Mouse (Mus musculus) small intestine, adult 10 weeks (tissue): ENCODE results near the gene 9130023H24Rik. TPM values are rescaled to one million over a fixed set of nuclear protein-coding genes. Genes with fewer than 3 reads are reported as not detected.

ENCODE experiments used
- polyA plus RNA-seq: library from polyadenylated mRNA; stranded (reverse); fragments of 350-450 nt; fragmentation: Illumina TruSeq; extraction: RNeasy Lipid Tissue Mini Kit (QIAGEN cat#74804); gene quantifications from one replicate; pipeline ENCODE4 v1.2.3, GENCODE M21; 2014; ENCODE audit warnings: low replicate concordance

9130023H24Rik gene
- 3.6 TPM for polyA plus RNA-seq

GRCm38 (mm10) chr7:128237927-128238778, at the start of gene 9130023H24Rik:
Gene 9130023H24Rik (minus strand): TSS chr7:128238031.

GRCm38 (mm10) chr7:128265411-128265810, 27.6 kb upstream of the 9130023H24Rik start, which contains the start of gene Slc5a2:
Gene Slc5a2 (plus strand): TSS chr7:128265657.

GRCm38 (mm10) chr7:128246496-128247391, 8.9 kb upstream of the 9130023H24Rik start, which contains the start of gene Tgfb1i1:
Gene Tgfb1i1 (plus strand): TSS chr7:128246812.

DNA sequence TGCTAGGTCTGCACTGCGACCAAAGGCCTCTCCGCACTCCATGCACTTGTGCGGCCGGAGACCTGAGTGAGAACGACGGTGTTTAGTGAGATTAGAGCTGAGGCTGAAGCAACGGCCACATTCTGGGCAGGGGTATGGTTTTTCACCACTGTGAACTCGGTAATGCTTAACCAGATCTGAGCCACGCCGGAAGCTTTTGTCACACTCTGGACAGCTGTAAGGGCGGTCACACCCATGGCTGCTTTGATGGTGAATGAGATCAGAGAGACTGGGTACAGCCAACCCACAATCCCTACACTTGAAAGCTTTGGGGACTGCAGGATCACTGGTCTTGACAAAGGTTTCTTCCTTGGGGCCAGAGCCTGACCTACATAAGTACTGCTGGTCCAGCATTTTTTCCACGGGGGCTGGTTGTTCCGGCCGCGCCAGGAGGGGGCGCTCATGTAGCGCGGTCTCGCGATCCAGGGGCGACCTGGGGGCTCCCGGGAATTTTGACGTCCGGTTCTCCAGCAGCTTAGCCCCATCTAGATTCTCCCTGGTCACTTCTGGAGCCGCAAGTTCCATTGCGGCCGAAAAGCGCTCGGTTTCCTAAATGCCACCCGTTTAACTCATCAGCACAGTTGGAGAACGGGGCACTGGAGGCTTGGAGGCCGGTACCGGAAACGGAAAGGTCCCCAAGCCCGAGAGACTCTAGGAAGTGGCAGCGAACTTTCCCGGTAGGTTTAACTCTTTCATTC, 807 bp downstream of the 9130023H24Rik start, which contains the start of gene Armc5:
TSS of gene Armc5 (plus strand) at position 487 of the 737 bp plus-strand sequence.

DNA sequence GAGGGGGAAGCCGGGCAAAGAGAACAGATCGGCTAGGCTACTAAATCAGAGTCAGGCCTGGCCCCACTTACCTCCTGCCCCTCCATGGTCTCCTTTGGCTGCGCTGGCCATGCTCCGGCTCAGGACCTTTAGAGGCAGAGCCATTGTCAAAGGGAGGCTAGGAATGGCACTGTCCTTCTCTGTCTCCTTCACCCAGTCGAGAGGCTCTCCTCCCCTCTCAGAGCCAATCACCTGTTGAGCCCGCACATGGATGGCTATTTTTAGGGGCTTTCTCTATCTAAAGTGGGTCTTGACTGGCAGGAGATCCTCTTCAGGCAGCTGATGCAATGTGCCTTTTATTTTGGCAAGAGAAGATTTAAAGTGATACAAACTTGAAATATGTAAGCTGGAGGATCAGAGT, 31.7 kb downstream of the 9130023H24Rik start, which contains the start of gene Cox6a2:
TSS of gene Cox6a2 (minus strand) at position 236 of the 400 bp plus-strand sequence.

Other genes with a start within 250 kb of the 9130023H24Rik start
- 89.0 TPM for gene Pycard, start 244.2 kb downstream of the 9130023H24Rik start, polyA plus RNA-seq
- not detected for gene Trim72, start 234.1 kb downstream of the 9130023H24Rik start, polyA plus RNA-seq
- gene Itgam, start 175.4 kb downstream of the 9130023H24Rik start, polyA plus RNA-seq, result 7.9 TPM
- not detected for gene Gm49368, start 175.3 kb downstream of the 9130023H24Rik start, polyA plus RNA-seq
- gene Itgax, start 108.5 kb downstream of the 9130023H24Rik start, polyA plus RNA-seq, result 9.9 TPM
- 0.56 TPM for gene Itgad, start 83.7 kb downstream of the 9130023H24Rik start, polyA plus RNA-seq
- gene Cox6a2, start 31.6 kb downstream of the 9130023H24Rik start, polyA plus RNA-seq, result not detected
- gene Armc5, start 689 bp downstream of the 9130023H24Rik start, polyA plus RNA-seq, result 0.19 TPM
- 5.0 TPM for gene Tgfb1i1, start 8.8 kb upstream of the 9130023H24Rik start, polyA plus RNA-seq
- not detected for gene Slc5a2, start 27.6 kb upstream of the 9130023H24Rik start, polyA plus RNA-seq
- 9.7 TPM for gene BC017158, start 60.1 kb upstream of the 9130023H24Rik start, polyA plus RNA-seq
- 24.6 TPM for gene Rgs10, start 180.7 kb upstream of the 9130023H24Rik start, polyA plus RNA-seq
- 181 TPM for gene Tial1, start 223.7 kb upstream of the 9130023H24Rik start, polyA plus RNA-seq